Mouse (Mus musculus): Measurements from ENCODE around the gene Chpf2. TPM values are rescaled to one million over a fixed set of nuclear protein-coding genes. Genes with fewer than 3 reads are reported as not detected.
"Not testable (repeated sequence)": the region's sequence is repeated elsewhere in the genome, so short reads cannot be mapped to it uniquely, and the experiment has no call there.

Chpf2 gene
- total RNA-seq (2021), result 10 to 100 TPM; 19.4 to 19.8 TPM

GRCm38 (mm10) chr5:24586547-24587199 is at the start of gene Chpf2:
TSS of gene Chpf2 (plus strand) at chr5:24586741.
- intact Hi-C loops (cut with DNase I), result no loop called here
- DNase-seq, result peak; percentile 87

GRCm38 (mm10) chr5:24537618-24538017 is 48.9 kb upstream of the Chpf2 start:
- intact Hi-C loops (cut with DNase I), result no loop called here
- DNase-seq, result peak; percentile 60 to 62

- intact Hi-C loops (cut with DNase I), result no loop called here
- no peak for DNase-seq
These were observed 46.8 kb upstream of the Chpf2 start for GRCm38 (mm10) chr5:24539571-24540296.

GRCm38 (mm10) chr5:24540387-24541143 is 46.0 kb upstream of the Chpf2 start, which contains the start of gene Asb10:
TSS of gene Asb10 (minus strand) at chr5:24540978.
- DNase-seq, result peak; percentile 88 to 90
- intact Hi-C loops (cut with DNase I), result no loop called here

GRCm38 (mm10) chr5:24541144-24541569 is 45.4 kb upstream of the Chpf2 start:
- intact Hi-C loops (cut with DNase I), result no loop called here
- DNase-seq, result no peak

- intact Hi-C loops (cut with DNase I), result no loop called here
- no peak for DNase-seq
These were observed 43.9 kb upstream of the Chpf2 start for GRCm38 (mm10) chr5:24542643-24543042.

GRCm38 (mm10) chr5:24550598-24551316 is 35.8 kb upstream of the Chpf2 start:
- DNase-seq, result peak; percentile 56 to 61
- intact Hi-C loops (cut with DNase I), result no loop called here

- intact Hi-C loops (cut with DNase I), result no loop called here
These were observed 35.2 kb upstream of the Chpf2 start for GRCm38 (mm10) chr5:24551317-24551688.

GRCm38 (mm10) chr5:24553621-24554244 is 32.8 kb upstream of the Chpf2 start:
- DNase-seq, result peak in 1 of 2 experiments; percentile 28
- intact Hi-C loops (cut with DNase I), result no loop called here

More at GRCm38 (mm10) chr5:24551317-24551688, 35.2 kb upstream of the Chpf2 start:
- no peak for DNase-seq

- intact Hi-C loops (cut with DNase I); DNase-seq: not testable (repeated sequence)
These were observed 31.2 kb upstream of the Chpf2 start for GRCm38 (mm10) chr5:24555335-24555734.

- DNase-seq, result no peak
- intact Hi-C loops (cut with DNase I), result no loop called here
These were observed 29.8 kb upstream of the Chpf2 start, which contains the start of gene 4931409K22Rik for GRCm38 (mm10) chr5:24556709-24557108. TSS of gene 4931409K22Rik (minus strand) at chr5:24556809.

- intact Hi-C loops (cut with DNase I), result loop anchor here (2.0 kb wide), 1 partner anchor 29 kb away; no protein-coding TSS in a partner anchor
These were observed 10.6 kb upstream of the Chpf2 start for GRCm38 (mm10) chr5:24575948-24576347.

GRCm38 (mm10) chr5:24576801-24577182 is 9.7 kb upstream of the Chpf2 start:
- intact Hi-C loops (cut with DNase I), result loop anchor here (2.0 kb wide), 1 partner anchor 28 kb away; no protein-coding TSS in a partner anchor
- no peak for DNase-seq

More at GRCm38 (mm10) chr5:24575948-24576347, 10.6 kb upstream of the Chpf2 start:
- no peak for DNase-seq

- intact Hi-C loops (cut with DNase I), result loop anchor here (2.0 kb wide), 1 partner anchor 27 kb away; no protein-coding TSS in a partner anchor
- peak; percentile 100 for DNase-seq
These were observed 9.2 kb upstream of the Chpf2 start, which contains the start of gene Abcf2 for GRCm38 (mm10) chr5:24577183-24577929. TSS of gene Abcf2 (minus strand) at chr5:24577467.

GRCm38 (mm10) chr5:24578109-24578963 is 8.2 kb upstream of the Chpf2 start:
- intact Hi-C loops (cut with DNase I), result no loop called here
- DNase-seq, result no peak

- intact Hi-C loops (cut with DNase I), result no loop called here
- no peak for DNase-seq
These were observed 435 bp upstream of the Chpf2 start for GRCm38 (mm10) chr5:24586106-24586505.

GRCm38 (mm10) chr5:24587200-24587577 is 648 bp downstream of the Chpf2 start:
- intact Hi-C loops (cut with DNase I), result no loop called here
- peak in 1 of 2 experiments; percentile 21 for DNase-seq
